Mouse (Mus musculus) neural tube, embryonic 10.5 days (tissue): ENCODE measurements around the gene Usp6nl.

ENCODE experiments used
- DNase-seq: peaks from one replicate; pipeline ENCODE4 v3.0.0-alpha.2; 2017; ENCODE audit warnings: low spot score; ENCODE audit errors: extremely low spot score

Gene Usp6nl

GRCm38 (mm10) chr2:6412645-6413044, 90.2 kb downstream of the Usp6nl start:
- DNase-seq: no peak

- DNase-seq: no peak
These were observed 91.3 kb downstream of the Usp6nl start for GRCm38 (mm10) chr2:6413723-6414122.

GRCm38 (mm10) chr2:6414400-6414799, 91.9 kb downstream of the Usp6nl start:
- no peak for DNase-seq

- no peak for DNase-seq
These were observed 94.7 kb downstream of the Usp6nl start for GRCm38 (mm10) chr2:6417158-6417557.

- DNase-seq: no peak
These were observed 101.4 kb downstream of the Usp6nl start for GRCm38 (mm10) chr2:6423661-6424550.

GRCm38 (mm10) chr2:6424851-6425250, 102.4 kb downstream of the Usp6nl start:
- DNase-seq: no peak

GRCm38 (mm10) chr2:6436085-6436950, 113.9 kb downstream of the Usp6nl start:
- DNase-seq: peak; percentile 54

- no peak for DNase-seq
These were observed 119.2 kb downstream of the Usp6nl start for GRCm38 (mm10) chr2:6441688-6442087.

- no peak for DNase-seq
These were observed 119.8 kb downstream of the Usp6nl start for GRCm38 (mm10) chr2:6442302-6442701.

GRCm38 (mm10) chr2:6444015-6444414, 121.5 kb downstream of the Usp6nl start:
- no peak for DNase-seq

GRCm38 (mm10) chr2:6444723-6445169, 122.3 kb downstream of the Usp6nl start:
- no peak for DNase-seq

GRCm38 (mm10) chr2:6445858-6446257, 123.4 kb downstream of the Usp6nl start:
- DNase-seq: no peak

GRCm38 (mm10) chr2:6448880-6449279, 126.4 kb downstream of the Usp6nl start:
- DNase-seq: no peak

- DNase-seq: no peak
These were observed 127.2 kb downstream of the Usp6nl start for GRCm38 (mm10) chr2:6449656-6450055.

GRCm38 (mm10) chr2:6450544-6450943, 128.1 kb downstream of the Usp6nl start:
- no peak for DNase-seq

- no peak for DNase-seq
These were observed 132.6 kb downstream of the Usp6nl start for GRCm38 (mm10) chr2:6454941-6455516.

GRCm38 (mm10) chr2:6459282-6460047, 137.0 kb downstream of the Usp6nl start:
- no peak for DNase-seq

GRCm38 (mm10) chr2:6462306-6462705, 139.8 kb downstream of the Usp6nl start:
- DNase-seq: no peak

- DNase-seq: no peak
These were observed 141.6 kb downstream of the Usp6nl start for GRCm38 (mm10) chr2:6463772-6464661.

GRCm38 (mm10) chr2:6466396-6466795, 143.9 kb downstream of the Usp6nl start:
- no peak for DNase-seq
